Mouse (Mus musculus) ES-E14 (cell line): ENCODE results near the gene Clic1.

Source experiments
- ZC3H11A ChIP-seq: IDR thresholded peaks from 2 replicates; pipeline ENCODE4 v1.6.1; 2012; ENCODE audit warnings: low read depth, mild to moderate bottlenecking, inconsistent platforms, low read length, borderline replicate concordance
- ZNF384 ChIP-seq: IDR thresholded peaks from 2 replicates; pipeline ENCODE4 v1.6.1; 2012; ENCODE audit warnings: low read depth, low read length, inconsistent platforms

GRCm38 (mm10) chr17:35060071-35060470 is 10.3 kb downstream of the Clic1 start:
- TF ChIP-seq ZC3H11A (no peak), ZNF384 (no peak)
